Mouse (Mus musculus) urinary bladder, adult 18-20 months (tissue): ENCODE measurements at regions not wholly inside any gene's neighbourhood (a gene's known extent, or its start where the extent isn't known, plus 50 kb on each side); places are given as distances from the start of the nearest gene placed in this dataset.
A peak's percentile ranks its signal among the peaks of the same experiment; 100 is the strongest.

ENCODE experiments used
- DNase-seq, 2 experiments: peaks; one replicate each; pipeline ENCODE4 v3.0.0; 2022; ENCODE audit warnings: low spot score in 2 of 2, mixed read lengths in 2 of 2

GRCm38 (mm10) chr9:35328503-35328902, 60.8 kb downstream of the Rpusd4 start:
- DNase-seq = no peak

GRCm38 (mm10) chr9:35330386-35330785, 62.7 kb downstream of the Rpusd4 start:
- no peak for DNase-seq

- DNase-seq = no peak
Measured at GRCm38 (mm10) chr9:35331241-35331680, 63.6 kb downstream of the Rpusd4 start.

- no peak for DNase-seq
Measured at GRCm38 (mm10) chr9:35332688-35333630, 65.3 kb downstream of the Rpusd4 start.

GRCm38 (mm10) chr9:35333631-35334005, 66.0 kb downstream of the Rpusd4 start:
- no peak for DNase-seq

GRCm38 (mm10) chr9:35334536-35334935, 66.9 kb downstream of the Rpusd4 start:
- no peak for DNase-seq

GRCm38 (mm10) chr9:35335181-35335580, 67.5 kb downstream of the Rpusd4 start:
- no peak for DNase-seq

GRCm38 (mm10) chr9:35335888-35336700, 68.4 kb downstream of the Rpusd4 start:
- no peak for DNase-seq

- DNase-seq = no peak
Measured at GRCm38 (mm10) chr9:35336701-35337055, 69.0 kb downstream of the Rpusd4 start.

GRCm38 (mm10) chr9:35338858-35339257, 71.2 kb downstream of the Rpusd4 start:
- no peak for DNase-seq

- DNase-seq = no peak
Measured at GRCm38 (mm10) chr9:35339492-35340262, 72.0 kb downstream of the Rpusd4 start.

- DNase-seq = no peak
Measured at GRCm38 (mm10) chr9:35340263-35340573, 72.6 kb downstream of the Rpusd4 start.

GRCm38 (mm10) chr9:35340811-35341210, 73.1 kb downstream of the Rpusd4 start:
- DNase-seq = no peak

GRCm38 (mm10) chr9:35341386-35341785, 73.7 kb downstream of the Rpusd4 start:
- no peak for DNase-seq

GRCm38 (mm10) chr9:35342436-35342835, 74.8 kb downstream of the Rpusd4 start:
- DNase-seq = peak in 1 of 2 experiments; percentile 42

GRCm38 (mm10) chr9:35343336-35343735, 75.7 kb downstream of the Rpusd4 start:
- DNase-seq = no peak

- no peak for DNase-seq
Measured at GRCm38 (mm10) chr9:35344374-35344773, 76.6 kb upstream of the Cdon start.

- no peak for DNase-seq
Measured at GRCm38 (mm10) chr9:35346378-35346777, 74.5 kb upstream of the Cdon start.

GRCm38 (mm10) chr9:35350046-35350552, 70.8 kb upstream of the Cdon start:
- DNase-seq = no peak

- no peak for DNase-seq
Measured at GRCm38 (mm10) chr9:35351576-35351975, 69.4 kb upstream of the Cdon start.

- no peak for DNase-seq
Measured at GRCm38 (mm10) chr9:35354652-35355130, 66.2 kb upstream of the Cdon start.

GRCm38 (mm10) chr9:35359699-35360098, 61.2 kb upstream of the Cdon start:
- DNase-seq = no peak
